In genomic region chr1:185822241-185822640, GRCm38 (mm10) we compare ENCODE assay signal across 28 mouse cellular contexts.
DNase-seq lines count a peak whose midpoint lies in the region; ATAC-seq and TF ChIP-seq lines count a peak whose summit lies in the region.
"Had no signal": no experiment of that assay in that cellular context is flagged by ENCODE, and none has a peak within 500 bp of the region (broad histone marks: within the 10 kb centered on the region; RNA-seq: fewer than 3 reads in every experiment).

No protein-coding gene starts in this region.

- peak; percentile 50; the same call in 1 of the 2 replicates for ATAC-seq in limb, embryonic 14.5 days (ENCODE audit: low FRiP score, low read depth)
- no peak for ATAC-seq in granulocyte monocyte progenitor cell, adult 5-6 weeks (replicated peaks; ENCODE audit: poor library complexity, severe bottlenecking)
- ATAC-seq: activated CD4-positive, CD25-positive, alpha-beta regulatory T cell, adult 4 months; forebrain, embryonic 15.5 days had no signal

- DNase-seq in limb, embryonic 14.5 days (ENCODE audit: low spot score), result no peak
- no peak for DNase-seq in limb, embryonic 10.5 days (ENCODE audit: low spot score)
- DNase-seq in adrenal gland, postnatal 36 days, result peak; percentile 15 to 68
- peak; percentile 23 to 39 for DNase-seq in gastrocnemius, adult 8-10 months (ENCODE audit: low spot score in 2 of 2)
- DNase-seq in urinary bladder, postnatal 36 days (ENCODE audit: low spot score in 2 of 2), result peak; percentile 38 to 61
- DNase-seq in spleen, postnatal 36 days (ENCODE audit: low spot score in 2 of 2), result no peak
- DNase-seq: B cell, adult 2 months; cerebellum, adult 8-10 months; heart, adult 11 months; kidney, adult 11 months; kidney, postnatal 36 days; layer of hippocampus, postnatal 36 days; liver, embryonic 13.5 days; lung, adult 2 months; lung, postnatal 14 days; right cerebral cortex, adult 18-20 months; thymus, postnatal 14 days had no signal

- H3K27ac ChIP-seq in limb, embryonic 14.5 days (replicated peaks; ENCODE audit: low read depth, low read length), result no peak overlapping the region
- no peak overlapping the region for H3K27ac ChIP-seq in limb, embryonic 10.5 days
- H3K27ac ChIP-seq: forebrain, embryonic 15.5 days; hindbrain, embryonic 10.5 days; kidney, embryonic 15.5 days; limb, embryonic 13.5 days; liver, embryonic 13.5 days; neural tube, embryonic 15.5 days; stomach, postnatal 0 days had no signal

- no peaks in the 10 kb centered on the region for H3K9me3 ChIP-seq in limb, embryonic 14.5 days (ENCODE audit: control insufficient read depth, low read length)
- no peaks in the 10 kb centered on the region for H3K9me3 ChIP-seq in limb, embryonic 10.5 days (replicated peaks)
- H3K9me3 ChIP-seq: forebrain, embryonic 15.5 days; hindbrain, embryonic 10.5 days; kidney, embryonic 15.5 days; limb, embryonic 13.5 days; liver, embryonic 13.5 days; neural tube, embryonic 15.5 days had no signal

- H3K4me1 ChIP-seq in limb, embryonic 14.5 days (ENCODE audit: control insufficient read depth, insufficient read depth, low read length), result peaks cover 2% of the 10 kb centered on the region; the same call in 1 of the 2 replicates
- peaks cover 32% of the 10 kb centered on the region for H3K4me1 ChIP-seq in limb, embryonic 10.5 days
- H3K4me1 ChIP-seq: forebrain, embryonic 15.5 days; neural tube, embryonic 15.5 days had no signal

- no peaks in the 10 kb centered on the region for H3K36me3 ChIP-seq in limb, embryonic 14.5 days (ENCODE audit: control insufficient read depth, insufficient read depth, low read length)
- no peaks in the 10 kb centered on the region for H3K36me3 ChIP-seq in limb, embryonic 10.5 days
- H3K36me3 ChIP-seq: forebrain, embryonic 15.5 days; hindbrain, embryonic 10.5 days; kidney, embryonic 15.5 days; limb, embryonic 13.5 days; liver, embryonic 13.5 days; neural tube, embryonic 15.5 days had no signal

- no peaks in the 10 kb centered on the region for H3K27me3 ChIP-seq in limb, embryonic 14.5 days (ENCODE audit: control insufficient read depth, insufficient read depth, low read length)
- H3K27me3 ChIP-seq in limb, embryonic 10.5 days (ENCODE audit: low read depth, poor library complexity, severe bottlenecking), result no peaks in the 10 kb centered on the region
- H3K27me3 ChIP-seq: CH12.LX; forebrain, embryonic 15.5 days; limb, embryonic 13.5 days; liver, embryonic 13.5 days; neural tube, embryonic 15.5 days had no signal

- TF ChIP-seq POLR2A in limb, embryonic 14.5 days (IDR thresholded peaks at IDR 0.05; ENCODE audit: borderline replicate concordance, extremely low read depth, insufficient read depth, insufficient read length), result no peak

- H3K4me2 ChIP-seq in limb, embryonic 14.5 days (replicated peaks; ENCODE audit: low read depth, low read length, severe bottlenecking), result no peak overlapping the region
- H3K4me2 ChIP-seq: forebrain, embryonic 15.5 days; heart, embryonic 11.5 days; kidney, embryonic 15.5 days; limb, embryonic 13.5 days; liver, embryonic 13.5 days; midbrain, embryonic 11.5 days; neural tube, embryonic 15.5 days had no signal

- no peak overlapping the region for H3K9ac ChIP-seq in limb, embryonic 14.5 days (ENCODE audit: low read depth, low read length, severe bottlenecking)
- H3K9ac ChIP-seq: forebrain, embryonic 15.5 days; kidney, embryonic 15.5 days; limb, embryonic 13.5 days; liver, embryonic 13.5 days; neural tube, embryonic 15.5 days had no signal

- 41% methylated on average over 8 of the region's 8 CpGs for WGBS in limb, embryonic 14.5 days
- 65% methylated on average over 8 of the region's 8 CpGs for WGBS in limb, embryonic 10.5 days

- H3K4me3 ChIP-seq in limb, embryonic 14.5 days (replicated peaks; ENCODE audit: low read length), result no peak overlapping the region
- H3K4me3 ChIP-seq in limb, embryonic 10.5 days, result no peak overlapping the region
- H3K4me3 ChIP-seq: forebrain, embryonic 15.5 days; hindbrain, embryonic 10.5 days; kidney, embryonic 15.5 days; limb, embryonic 13.5 days; liver, embryonic 13.5 days; neural tube, embryonic 15.5 days had no signal

Comparison
In these comparisons a context has a peak if more than half of its experiments do, and no peak if none do; other contexts are left out.
1. DNase-seq: peak in adrenal gland, postnatal 36 days (2 of 2), gastrocnemius, adult 8-10 months (2 of 2) and urinary bladder, postnatal 36 days (2 of 2); none in limb, embryonic 14.5 days (single experiment), limb, embryonic 10.5 days (single experiment) and spleen, postnatal 36 days (0 of 2).